Mouse (Mus musculus) midbrain, embryonic 14.5 days (tissue): ENCODE results near the gene Ezr. TPM values are rescaled to one million over a fixed set of nuclear protein-coding genes. Genes with fewer than 3 reads are reported as not detected.

Experiments used
- ATAC-seq: fragments of 200-750 bp; cut with Nextera tagmentation; 2 replicates; pipeline ENCODE4 v1.8.0; 2017; ENCODE audit warnings: moderate number of reproducible peaks, moderate library complexity; ENCODE audit not compliant: low FRiP score, low TSS enrichment
- DNase-seq: peaks from one replicate; pipeline ENCODE4 v3.0.0-alpha.2; 2015
- H3K27ac ChIP-seq: fragments of 300-500 bp; sonication (generic); replicated peaks from 2 replicates; pipeline ENCODE4 v1.5.1; 2014; ENCODE audit warnings: mild to moderate bottlenecking, low read depth, low read length, moderate library complexity
- H3K27me3 ChIP-seq: fragments of 300-500 bp; sonication (generic); 2 replicates; pipeline ENCODE4 v1.6.1; 2014; ENCODE audit warnings: low read length, control low read depth, mixed read lengths; ENCODE audit not compliant: control insufficient read depth, insufficient read depth
- H3K36me3 ChIP-seq: fragments of 300-500 bp; sonication (generic); 2 replicates; pipeline ENCODE4 v1.6.1; 2014; ENCODE audit warnings: low read length, control low read depth; ENCODE audit not compliant: control insufficient read depth, insufficient read depth
- H3K4me1 ChIP-seq: fragments of 300-500 bp; sonication (generic); 2 replicates; pipeline ENCODE4 v1.6.1; 2014; ENCODE audit warnings: mild to moderate bottlenecking, antibody characterized with exemption, low read length, control low read depth; ENCODE audit not compliant: control insufficient read depth, insufficient read depth
- H3K4me2 ChIP-seq: fragments of 300-500 bp; sonication (generic); 2 replicates; pipeline ENCODE4 v1.6.1; 2014; ENCODE audit warnings: mild to moderate bottlenecking, low read length, moderate library complexity
- H3K4me3 ChIP-seq: fragments of 300-500 bp; sonication (generic); replicated peaks from 2 replicates; pipeline ENCODE4 v1.5.1; 2014; ENCODE audit warnings: low read depth, low read length
- H3K9ac ChIP-seq: fragments of 300-500 bp; sonication (generic); replicated peaks from 2 replicates; pipeline ENCODE4 v1.6.1; 2014; ENCODE audit warnings: mild to moderate bottlenecking, low read length, moderate library complexity
- H3K9me3 ChIP-seq: fragments of 300-500 bp; sonication (generic); 2 replicates; pipeline ENCODE4 v1.6.1; 2016; ENCODE audit warnings: low read length, control low read depth, mixed read lengths; ENCODE audit not compliant: control insufficient read depth
- WGBS: fragments of 180-500 bp; shearing (Covaris S2); extraction: QIAGEN DNeasy Blood & Tissue Kit; methylation state at CpG from one replicate; pipeline ENCODE4 v1.1.7; 2014; 5-methylcytosine and 5-hydroxymethylcytosine counted together
- polyA plus RNA-seq: library from polyadenylated mRNA; unstranded; fragments of >200 nt; fragmentation: Nextera tagmentation; extraction: Ambion mirVana; gene quantifications from 2 replicates; pipeline ENCODE4 v1.2.1, GENCODE M21; 2014

Gene Ezr
- polyA plus RNA-seq, 1 experiment from 2014 or later, result 27.8 TPM

DNA sequence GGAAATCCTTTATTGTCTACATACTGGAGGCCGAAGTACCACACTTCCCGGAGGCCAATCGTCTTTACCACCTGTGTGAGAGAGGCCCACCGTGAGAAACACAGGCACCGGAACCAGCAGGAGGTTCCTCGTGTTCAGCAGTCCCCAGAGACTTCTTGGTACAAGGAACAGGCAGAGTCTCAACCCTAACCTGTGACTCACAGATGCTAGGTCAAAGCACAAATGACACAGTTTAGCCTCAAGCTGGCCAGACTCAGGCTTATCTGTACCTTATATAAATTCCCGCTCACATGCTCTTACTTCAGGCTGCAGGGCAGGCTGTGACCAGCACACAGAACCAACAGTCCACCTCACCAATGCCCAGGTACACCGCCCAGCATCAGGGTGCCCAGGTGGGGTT is 26.7 kb downstream of the Ezr start:
- H3K4me1 ChIP-seq, result peaks cover 4% of the 10 kb centered on the region
- H3K36me3 ChIP-seq, result no peaks in the 10 kb centered on the region
- no peaks in the 10 kb centered on the region for H3K27me3 ChIP-seq
- ATAC-seq (no peak), DNase-seq (no peak)
- H3K9ac ChIP-seq, result no peak overlapping the region
- WGBS, result 92% methylated on average over 8 of the region's 8 CpGs
- H3K4me2 ChIP-seq, result no peak overlapping the region
- H3K27ac ChIP-seq, result no peak overlapping the region
- H3K4me3 ChIP-seq, result no peak overlapping the region
- no peaks in the 10 kb centered on the region for H3K9me3 ChIP-seq

DNA sequence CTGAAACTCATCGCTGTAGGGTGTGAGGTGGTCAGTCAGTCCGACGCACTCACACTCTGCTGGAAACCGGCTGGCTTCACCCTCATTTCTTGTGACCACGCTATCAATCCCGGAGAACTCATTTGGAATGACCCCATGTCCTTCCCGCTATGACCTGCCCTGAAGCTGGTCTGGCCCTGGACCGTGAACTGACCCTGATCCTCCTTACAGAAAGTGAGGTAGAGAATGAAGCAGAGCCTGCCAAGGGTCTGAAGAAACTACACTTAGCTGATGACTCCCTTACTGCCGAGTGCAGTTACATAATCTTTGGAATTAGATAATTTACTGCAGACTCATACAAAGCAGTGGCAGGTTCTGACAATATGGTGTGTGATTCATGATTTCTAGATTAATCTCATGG is 27.4 kb downstream of the Ezr start:
- Histone ChIP-seq H3K9ac (no peak overlapping the region), H3K9me3 (no peaks in the 10 kb centered on the region), H3K27me3 (no peaks in the 10 kb centered on the region), H3K4me3 (no peak overlapping the region), H3K27ac (no peak overlapping the region), H3K4me2 (no peak overlapping the region), H3K4me1 (peaks cover 4% of the 10 kb centered on the region), H3K36me3 (no peaks in the 10 kb centered on the region)
- WGBS, result 96% methylated on average over 9 of the region's 9 CpGs
- ATAC-seq (no peak), DNase-seq (no peak)

GRCm38 (mm10) chr17:6752375-6752774 is 30.2 kb downstream of the Ezr start:
- Histone ChIP-seq H3K4me1 (peaks cover 4% of the 10 kb centered on the region; the same call in 1 of the 2 replicates), H3K9ac (no peak overlapping the region), H3K4me2 (no peak overlapping the region), H3K9me3 (no peaks in the 10 kb centered on the region), H3K27me3 (no peaks in the 10 kb centered on the region), H3K27ac (no peak overlapping the region), H3K36me3 (no peaks in the 10 kb centered on the region), H3K4me3 (no peak overlapping the region)
- DNase-seq (no peak), ATAC-seq (no peak)
- WGBS, result 37% methylated on average over 7 of the region's 7 CpGs

GRCm38 (mm10) chr17:6751221-6751859 is 31.2 kb downstream of the Ezr start:
- Histone ChIP-seq H3K9me3 (no peaks in the 10 kb centered on the region), H3K4me1 (peaks cover 14% of the 10 kb centered on the region), H3K27ac (no peak overlapping the region), H3K4me2 (no peak overlapping the region), H3K27me3 (no peaks in the 10 kb centered on the region), H3K36me3 (no peaks in the 10 kb centered on the region), H3K4me3 (no peak overlapping the region), H3K9ac (no peak overlapping the region)
- no peak for ATAC-seq
- WGBS, result 89% methylated on average over 11 of the region's 11 CpGs
- DNase-seq, result no peak

DNA sequence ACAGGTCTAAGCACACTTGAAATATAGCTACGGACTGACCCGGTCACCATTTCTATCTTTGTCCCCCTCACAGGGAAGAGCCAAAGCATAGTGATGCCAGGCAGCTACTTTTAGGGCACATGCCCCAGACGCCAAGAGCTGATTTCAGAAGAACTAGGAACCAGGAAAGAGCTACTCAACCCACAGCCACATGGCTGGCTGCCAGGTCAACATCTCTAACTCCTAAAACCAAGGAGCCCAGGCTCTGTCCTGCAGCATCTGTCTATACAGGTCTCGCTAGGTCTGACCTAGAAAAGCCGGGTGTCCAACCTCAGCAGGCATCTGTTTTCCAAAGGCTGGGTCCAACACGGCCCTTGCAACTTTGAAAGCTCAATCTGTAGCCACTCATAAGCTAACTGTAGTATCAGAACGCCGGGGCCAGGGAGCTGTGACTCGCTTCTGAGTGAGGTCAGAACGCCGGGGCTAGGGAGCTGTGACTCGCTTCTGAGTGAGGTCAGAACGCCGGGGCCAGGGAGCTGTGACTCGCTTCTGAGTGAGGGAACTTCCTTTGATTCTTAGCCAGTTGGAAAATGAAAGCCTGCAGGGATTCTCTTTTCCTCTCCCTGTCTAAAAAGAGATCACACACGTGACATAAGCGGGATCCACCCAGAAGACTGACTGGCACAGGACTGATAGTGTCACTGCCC is 33.7 kb downstream of the Ezr start:
- Histone ChIP-seq H3K27me3 (no peaks in the 10 kb centered on the region), H3K4me2 (no peak overlapping the region), H3K4me1 (peaks cover 27% of the 10 kb centered on the region), H3K9me3 (no peaks in the 10 kb centered on the region), H3K36me3 (no peaks in the 10 kb centered on the region), H3K27ac (no peak overlapping the region), H3K4me3 (no peak overlapping the region), H3K9ac (no peak overlapping the region)
- 93% methylated on average over 17 of the region's 17 CpGs for WGBS
- DNase-seq (no peak), ATAC-seq (no peak)

DNA sequence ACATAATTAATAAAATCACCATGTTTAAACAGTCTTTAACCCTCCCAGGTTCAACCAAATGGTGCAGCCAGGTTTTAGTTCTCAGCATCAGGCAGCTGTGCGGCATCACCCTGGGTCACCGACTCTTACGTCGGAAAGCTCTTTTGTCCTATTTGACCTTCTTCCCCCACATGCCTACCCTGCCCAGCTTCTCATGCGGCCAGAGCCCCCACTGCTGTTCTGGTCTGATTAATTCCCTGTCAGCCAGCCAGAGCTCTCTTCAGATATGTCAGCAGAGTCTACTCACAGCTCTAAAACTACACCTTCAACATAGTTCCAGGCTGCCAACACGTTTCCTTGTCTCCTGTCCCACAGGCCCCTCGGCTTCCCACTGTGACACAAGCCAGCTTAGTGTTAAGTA is 35.1 kb downstream of the Ezr start:
- no peaks in the 10 kb centered on the region for H3K9me3 ChIP-seq
- no peaks in the 10 kb centered on the region for H3K27me3 ChIP-seq
- H3K36me3 ChIP-seq, result no peaks in the 10 kb centered on the region
- H3K4me2 ChIP-seq, result no peak overlapping the region
- H3K9ac ChIP-seq, result no peak overlapping the region
- no peak for DNase-seq
- WGBS, result 24% methylated on average over 7 of the region's 7 CpGs
- no peak overlapping the region for H3K4me3 ChIP-seq
- no peak overlapping the region for H3K27ac ChIP-seq
- H3K4me1 ChIP-seq, result peaks cover 27% of the 10 kb centered on the region
- ATAC-seq, result no peak

GRCm38 (mm10) chr17:6746452-6747231 is 35.9 kb downstream of the Ezr start:
- DNase-seq (no peak), ATAC-seq (no peak)
- no peaks in the 10 kb centered on the region for H3K9me3 ChIP-seq
- H3K27me3 ChIP-seq, result no peaks in the 10 kb centered on the region
- peaks cover 31% of the 10 kb centered on the region for H3K4me1 ChIP-seq
- H3K4me2 ChIP-seq, result no peak overlapping the region
- H3K36me3 ChIP-seq, result no peaks in the 10 kb centered on the region
- no peak overlapping the region for H3K9ac ChIP-seq
- no peak overlapping the region for H3K4me3 ChIP-seq
- WGBS, result 59% methylated on average over 9 of the region's 9 CpGs
- H3K27ac ChIP-seq, result peak overlapping the region; percentile 43; the same call in 1 of the 2 replicates

DNA sequence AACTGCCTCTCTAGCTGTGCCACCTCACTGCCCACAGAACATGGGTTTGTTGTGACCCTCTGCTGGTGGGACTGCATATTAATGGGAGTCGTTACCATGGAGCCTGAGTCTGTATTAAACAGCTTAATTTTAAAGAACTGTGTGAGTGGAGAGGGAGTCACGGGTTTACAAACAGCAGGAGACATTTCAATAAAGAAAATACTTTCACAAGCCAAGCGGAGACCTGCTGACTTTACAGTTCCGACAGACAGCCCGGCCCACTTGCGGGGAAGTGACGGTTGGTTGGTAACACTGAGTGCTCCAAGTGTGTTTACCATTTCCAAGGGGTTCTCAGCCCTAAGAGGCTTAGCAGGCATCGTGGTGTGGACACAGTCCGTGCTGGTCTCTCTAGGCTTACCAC is 36.6 kb downstream of the Ezr start:
- peak overlapping the region; percentile 8 for H3K4me2 ChIP-seq
- WGBS, result 5% methylated on average over 9 of the region's 9 CpGs
- H3K36me3 ChIP-seq, result no peaks in the 10 kb centered on the region
- H3K4me3 ChIP-seq, result no peak overlapping the region
- ATAC-seq (peak; percentile 81), DNase-seq (peak; percentile 74)
- H3K9me3 ChIP-seq, result no peaks in the 10 kb centered on the region
- H3K4me1 ChIP-seq, result peaks cover 35% of the 10 kb centered on the region
- H3K27ac ChIP-seq, result peak overlapping the region; percentile 64; the same call in 1 of the 2 replicates
- no peaks in the 10 kb centered on the region for H3K27me3 ChIP-seq
- H3K9ac ChIP-seq, result no peak overlapping the region
